Mouse (Mus musculus) myocyte (in vitro differentiated cells): ENCODE measurements around the gene Tnip3. TPM values are rescaled to one million over a fixed set of nuclear protein-coding genes. Genes with fewer than 3 reads are reported as not detected.

ENCODE experiments used
- H3K27me3 ChIP-seq: one replicate; pipeline ENCODE4 v1.6.1; 2011; ENCODE audit not compliant: control insufficient read depth, insufficient read depth, insufficient read length
- H3K36me3 ChIP-seq: one replicate; pipeline ENCODE4 v1.6.1; 2011; ENCODE audit not compliant: control insufficient read depth, insufficient read depth
- H3K4me2 ChIP-seq: one replicate; pipeline ENCODE4 v1.6.1; 2011; ENCODE audit warnings: low read depth, control low read depth
- H3K4me3 ChIP-seq: one replicate; pipeline ENCODE4 v1.5.1; 2011; ENCODE audit warnings: mild to moderate bottlenecking, control low read depth, moderate library complexity
- H3K79me2 ChIP-seq: one replicate; pipeline ENCODE4 v1.6.1; 2011; ENCODE audit not compliant: control insufficient read depth, insufficient read depth
- H3ac ChIP-seq: one replicate; pipeline ENCODE4 v1.6.1; 2011; ENCODE audit not compliant: control insufficient read depth, insufficient read length
- CEBPB ChIP-seq: IDR thresholded peaks from 2 replicates; pipeline ENCODE4 v1.6.1; 2011; ENCODE audit warnings: mild to moderate bottlenecking, moderate library complexity; ENCODE audit not compliant: poor library complexity, insufficient read depth, severe bottlenecking
- E2F4 ChIP-seq: IDR thresholded peaks from one replicate; pipeline ENCODE4 v1.6.1; 2011; ENCODE audit warnings: mild to moderate bottlenecking, control low read depth, moderate library complexity; ENCODE audit not compliant: insufficient read depth
- MAX ChIP-seq: IDR thresholded peaks from one replicate; pipeline ENCODE4 v1.6.1; 2011; ENCODE audit warnings: low read depth, mild to moderate bottlenecking, control low read depth
- MYOD1 ChIP-seq, 3 experiments: IDR thresholded peaks; one replicate each; pipeline ENCODE4 v1.6.1; 2011; ENCODE audit warnings: control low read depth in 2 of 3, low read depth in 2 of 3, mild to moderate bottlenecking in 2 of 3, moderate library complexity in 1 of 3; ENCODE audit not compliant: insufficient read length in 2 of 3, control insufficient read depth in 1 of 3
- MYOG ChIP-seq, 3 experiments: IDR thresholded peaks; one replicate each; pipeline ENCODE4 v1.6.1; 2011; ENCODE audit warnings: control low read depth in 2 of 3, low read depth in 2 of 3, mild to moderate bottlenecking in 2 of 3; ENCODE audit not compliant: insufficient read length in 2 of 3, control insufficient read depth in 1 of 3, insufficient read depth in 1 of 3
- POLR2A ChIP-seq: IDR thresholded peaks from one replicate; pipeline ENCODE4 v1.6.1; 2011; ENCODE audit warnings: low read depth, mild to moderate bottlenecking, control low read depth, moderate library complexity; ENCODE audit not compliant: insufficient read length
- POLR2AphosphoS2 ChIP-seq: IDR thresholded peaks from one replicate; pipeline ENCODE4 v1.6.1; 2011; ENCODE audit warnings: low read depth, control low read depth; ENCODE audit not compliant: insufficient read length
- REST ChIP-seq: IDR thresholded peaks from one replicate; pipeline ENCODE4 v1.6.1; 2011; ENCODE audit warnings: mild to moderate bottlenecking, control low read depth, moderate library complexity; ENCODE audit not compliant: insufficient read depth, insufficient read length
- SRF ChIP-seq: IDR thresholded peaks from one replicate; pipeline ENCODE4 v1.6.1; 2011; ENCODE audit warnings: low read depth; ENCODE audit not compliant: control insufficient read depth, insufficient read length
- TCF12 ChIP-seq: IDR thresholded peaks from one replicate; pipeline ENCODE4 v1.6.1; 2011; ENCODE audit warnings: mild to moderate bottlenecking, control low read depth; ENCODE audit not compliant: poor library complexity, insufficient read depth, severe bottlenecking
- TCF3 ChIP-seq: IDR thresholded peaks from one replicate; pipeline ENCODE4 v1.6.1; 2011; ENCODE audit warnings: low read depth, control low read depth; ENCODE audit not compliant: insufficient read length
- USF1 ChIP-seq: IDR thresholded peaks from one replicate; pipeline ENCODE4 v1.6.1; 2011; ENCODE audit warnings: low read depth, mild to moderate bottlenecking, control low read depth, moderate library complexity
- polyA plus RNA-seq: library from polyadenylated mRNA; unstranded; fragments of >200 nt; fragmentation: generic; extraction: Trizol; gene quantifications from one replicate; pipeline ENCODE4 v1.2.1, GENCODE M21; 2012; ENCODE audit warnings: missing spikeins

Gene Tnip3
- polyA plus RNA-seq, 1 experiment = 0.02 TPM

- no peak for TF ChIP-seq REST
- no peak for TF ChIP-seq POLR2A
- no peak for TF ChIP-seq MYOD1 (IDR thresholded peaks at IDR 0.05; ENCODE audit: control insufficient read depth in 1 of 3, insufficient read length in 2 of 3, low read depth in 2 of 3)
- no peak for TF ChIP-seq MYOG (IDR thresholded peaks at IDR 0.05; ENCODE audit: control insufficient read depth in 1 of 3, insufficient read depth in 1 of 3, insufficient read length in 2 of 3, low read depth in 2 of 3)
- no peak for TF ChIP-seq POLR2AphosphoS2
- TF ChIP-seq TCF12 = no peak
- no peak for TF ChIP-seq MAX
- no peak for TF ChIP-seq USF1
These were observed 4.3 kb upstream of the Tnip3 start for GRCm38 (mm10) chr6:65520821-65521220.

DNA sequence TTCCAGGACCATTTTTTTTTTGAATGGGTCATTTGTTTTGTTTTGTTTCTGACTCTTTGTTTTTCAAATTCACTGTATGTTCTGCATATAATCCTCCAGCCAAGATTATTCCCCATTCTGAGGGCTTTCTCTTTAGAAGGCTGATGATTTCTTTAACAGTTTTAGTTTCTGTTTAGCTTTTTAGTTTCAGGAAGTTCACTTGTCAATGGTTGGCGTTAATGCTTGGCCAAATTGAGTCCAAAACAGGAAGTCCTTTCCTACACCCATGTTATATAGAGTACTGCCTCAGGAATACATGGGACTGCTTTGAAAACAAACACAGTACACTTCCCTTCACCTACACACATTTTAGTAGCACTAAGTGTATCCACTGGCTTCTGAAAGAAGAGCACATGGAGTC, 2.8 kb downstream of the Tnip3 start:
- no peak overlapping the region for H3K4me2 ChIP-seq
- H3K4me3 ChIP-seq = no peak overlapping the region
- H3K36me3 ChIP-seq = no peaks in the 10 kb centered on the region
- H3K27me3 ChIP-seq = no peaks in the 10 kb centered on the region
- no peak overlapping the region for H3ac ChIP-seq
- TF ChIP-seq E2F4 = no peak
- TF ChIP-seq CEBPB = no peak
- TF ChIP-seq REST = no peak
- no peak for TF ChIP-seq MYOG (IDR thresholded peaks at IDR 0.05; ENCODE audit: control insufficient read depth in 1 of 3, insufficient read depth in 1 of 3, insufficient read length in 2 of 3, low read depth in 2 of 3)
- TF ChIP-seq POLR2AphosphoS2 = no peak
- TF ChIP-seq TCF3 = no peak
- H3K79me2 ChIP-seq = no peaks in the 10 kb centered on the region

More at GRCm38 (mm10) chr6:65520821-65521220, 4.3 kb upstream of the Tnip3 start:
- H3K4me2 ChIP-seq = no peak overlapping the region
- no peaks in the 10 kb centered on the region for H3K36me3 ChIP-seq
- H3K79me2 ChIP-seq = no peaks in the 10 kb centered on the region
- H3ac ChIP-seq = no peak overlapping the region
- H3K4me3 ChIP-seq = no peak overlapping the region
- no peaks in the 10 kb centered on the region for H3K27me3 ChIP-seq

- no peak overlapping the region for H3ac ChIP-seq
- H3K4me3 ChIP-seq = no peak overlapping the region
- TF ChIP-seq REST = no peak
- no peak for TF ChIP-seq USF1
- no peak for TF ChIP-seq POLR2A
- TF ChIP-seq MAX = no peak
- TF ChIP-seq TCF12 = no peak
- TF ChIP-seq POLR2AphosphoS2 = no peak
- TF ChIP-seq MYOD1 (IDR thresholded peaks at IDR 0.05; ENCODE audit: control insufficient read depth in 1 of 3, insufficient read length in 2 of 3, low read depth in 2 of 3) = no peak
- TF ChIP-seq CEBPB = no peak
- TF ChIP-seq SRF = no peak
- no peaks in the 10 kb centered on the region for H3K27me3 ChIP-seq
- no peaks in the 10 kb centered on the region for H3K36me3 ChIP-seq
- no peak overlapping the region for H3K4me2 ChIP-seq
- H3K79me2 ChIP-seq = no peaks in the 10 kb centered on the region
These were observed 6.2 kb downstream of the Tnip3 start for GRCm38 (mm10) chr6:65531232-65531848.

GRCm38 (mm10) chr6:65533687-65534086, 8.6 kb downstream of the Tnip3 start:
- no peak overlapping the region for H3K4me2 ChIP-seq
- H3ac ChIP-seq = no peak overlapping the region
- no peak overlapping the region for H3K4me3 ChIP-seq
- TF ChIP-seq POLR2A (no peak), MYOD1 (IDR thresholded peaks at IDR 0.05; ENCODE audit: control insufficient read depth in 1 of 3, insufficient read length in 2 of 3, low read depth in 2 of 3) (no peak), TCF3 (no peak), MYOG (IDR thresholded peaks at IDR 0.05; ENCODE audit: control insufficient read depth in 1 of 3, insufficient read depth in 1 of 3, insufficient read length in 2 of 3, low read depth in 2 of 3) (no peak), MAX (no peak), E2F4 (no peak), REST (no peak), POLR2AphosphoS2 (no peak), CEBPB (no peak), TCF12 (no peak), SRF (no peak), USF1 (no peak)
- no peaks in the 10 kb centered on the region for H3K36me3 ChIP-seq
- H3K79me2 ChIP-seq = no peaks in the 10 kb centered on the region
- no peaks in the 10 kb centered on the region for H3K27me3 ChIP-seq

DNA sequence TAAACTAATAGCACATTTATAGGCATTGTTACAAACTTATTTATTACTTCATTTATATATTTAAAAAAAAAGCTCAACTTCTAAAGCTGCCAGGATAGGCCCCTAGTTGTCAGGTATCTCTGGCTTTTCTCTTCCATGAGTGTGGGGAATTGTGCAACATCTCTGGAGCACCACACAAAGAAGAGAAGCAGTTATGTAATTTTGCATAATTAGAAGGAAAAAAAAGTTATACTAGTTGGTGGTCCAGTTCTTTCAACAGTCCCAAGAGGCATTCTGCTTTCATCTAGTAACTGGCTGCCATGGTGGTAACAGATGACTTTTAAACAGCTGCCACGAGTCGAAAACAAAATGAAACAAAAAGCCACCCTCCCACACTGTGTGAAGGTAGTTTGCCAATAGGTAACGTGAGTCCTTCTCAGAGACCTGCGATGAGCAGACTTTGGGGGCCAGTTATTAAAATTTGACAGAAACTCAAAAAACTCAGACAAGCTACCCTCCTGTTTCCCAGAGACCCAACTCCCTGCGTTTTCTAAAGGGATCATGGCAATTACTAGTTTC, 12.3 kb downstream of the Tnip3 start:
- H3K4me3 ChIP-seq = no peak overlapping the region
- no peak overlapping the region for H3ac ChIP-seq
- no peak overlapping the region for H3K4me2 ChIP-seq
- no peaks in the 10 kb centered on the region for H3K27me3 ChIP-seq
- H3K36me3 ChIP-seq = no peaks in the 10 kb centered on the region
- no peaks in the 10 kb centered on the region for H3K79me2 ChIP-seq
- TF ChIP-seq MAX = no peak
- no peak for TF ChIP-seq E2F4
- no peak for TF ChIP-seq POLR2AphosphoS2
